Mouse (Mus musculus) embryo, embryonic 11 days (tissue): ENCODE results near the gene Rbm47.

Source experiments
- DNase-seq: peaks from one replicate; pipeline ENCODE4 v3.0.0-alpha.2; 2015

The Rbm47 gene

DNA sequence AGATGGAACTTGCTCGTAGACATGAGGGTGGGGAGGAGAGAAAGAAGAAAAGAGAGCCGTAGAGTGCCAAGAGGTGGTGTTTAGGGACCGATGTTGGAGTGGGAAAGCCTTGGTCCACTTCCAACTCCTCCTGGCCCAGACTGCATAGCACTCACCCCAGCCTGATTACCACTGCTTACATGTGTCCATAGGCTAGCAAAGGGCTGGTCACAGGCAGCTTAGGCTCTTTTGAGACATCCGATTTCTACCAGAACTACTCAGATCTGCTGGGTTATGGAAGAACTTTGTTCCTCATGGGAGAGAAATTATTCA, 48.9 kb downstream of the Rbm47 start:
- no peak for DNase-seq

DNA sequence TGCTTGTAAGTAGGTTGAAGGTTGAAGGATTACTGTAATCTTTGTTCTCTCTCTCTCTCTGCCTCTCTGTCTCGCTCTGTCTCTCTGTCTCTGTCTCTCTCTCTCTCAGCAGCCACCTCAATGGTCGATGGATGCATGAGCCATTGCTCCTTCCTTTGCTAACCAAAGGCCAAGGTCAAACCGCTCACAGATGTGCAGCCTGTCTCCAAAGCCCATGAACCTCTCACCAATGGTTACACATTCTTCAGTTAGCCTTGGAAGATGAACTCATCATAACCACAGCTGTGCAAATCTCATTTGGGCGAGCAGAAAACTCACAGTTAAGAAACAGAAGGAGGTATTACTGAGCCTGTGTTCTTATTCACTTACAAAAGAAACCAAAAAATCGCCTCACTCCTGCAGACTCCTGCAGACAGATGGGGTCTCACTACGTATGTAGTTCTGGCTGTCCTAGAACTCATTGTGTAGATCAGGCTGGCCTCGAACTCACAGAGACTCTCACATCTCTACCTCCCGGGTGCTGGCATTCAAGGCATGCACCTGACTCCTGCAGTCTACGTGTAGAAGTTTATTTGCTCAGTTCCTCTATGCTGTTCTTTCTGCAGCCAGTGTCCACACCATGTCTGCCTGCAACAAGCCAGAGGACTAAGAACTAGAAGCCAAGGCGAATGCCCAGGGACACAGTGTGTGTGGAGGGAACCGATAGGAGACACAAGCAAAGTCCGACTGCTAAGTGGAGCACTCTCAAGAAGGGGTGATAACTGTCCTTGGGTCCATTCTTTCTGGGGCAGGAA, 49.4 kb downstream of the Rbm47 start:
- DNase-seq, result no peak

DNA sequence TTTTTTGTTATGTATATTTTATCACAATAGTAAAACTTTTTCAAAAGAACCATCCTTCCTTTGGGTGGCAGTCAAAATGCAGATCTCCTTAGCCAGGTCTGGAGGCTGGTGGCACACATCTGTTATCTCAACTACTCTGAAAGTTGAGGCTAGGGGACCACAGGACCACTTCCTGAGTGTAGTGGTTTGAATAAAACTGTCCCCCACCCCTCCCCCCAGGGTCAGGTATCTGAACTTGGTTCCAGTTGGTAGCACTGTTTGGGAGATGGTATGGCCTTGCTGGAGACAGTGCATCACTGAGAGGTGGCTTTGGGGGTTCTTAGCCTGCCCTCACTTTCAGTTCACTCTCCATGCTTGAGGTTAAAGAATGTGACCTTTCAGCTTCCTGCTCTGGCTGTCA, 51.7 kb downstream of the Rbm47 start:
- no peak for DNase-seq

DNA sequence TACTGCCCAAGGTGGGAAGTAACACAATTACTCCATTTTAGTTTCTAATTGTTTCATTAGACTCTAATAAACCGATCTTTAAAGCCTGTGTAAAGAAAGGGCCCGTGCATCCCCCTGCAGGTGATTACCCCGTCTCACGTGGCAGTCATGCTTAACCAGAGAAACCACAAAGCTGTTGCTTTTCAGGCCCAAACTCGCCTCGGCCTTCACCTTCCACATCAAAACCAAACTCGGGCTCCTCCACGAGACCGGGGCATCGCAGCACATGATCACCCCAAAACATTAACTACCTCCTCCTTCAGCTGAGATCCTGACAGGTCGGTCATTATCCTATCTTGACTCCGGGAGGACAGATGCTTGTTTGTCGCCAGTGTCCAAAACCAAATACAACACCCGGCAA, 58.2 kb downstream of the Rbm47 start:
- no peak for DNase-seq

DNA sequence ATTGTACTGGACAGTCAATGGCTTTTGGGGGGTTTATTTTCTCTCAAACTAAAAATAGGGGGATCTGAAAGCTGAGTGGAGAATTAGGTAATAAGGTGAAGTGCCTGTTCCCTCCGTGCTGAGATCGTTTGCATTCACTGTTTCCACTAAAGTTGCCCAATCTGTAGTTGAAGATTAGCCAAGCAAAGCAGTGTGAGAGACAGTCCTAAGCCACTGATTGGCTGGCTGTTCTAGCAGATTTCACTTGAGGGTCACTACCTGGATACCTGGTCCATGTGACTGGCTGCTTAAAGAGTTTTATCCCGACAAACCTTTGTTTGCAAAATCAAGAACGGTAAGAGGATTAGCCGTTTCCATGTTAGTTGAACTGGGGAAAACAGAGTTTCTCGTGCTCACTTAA, 58.7 kb downstream of the Rbm47 start:
- no peak for DNase-seq

DNA sequence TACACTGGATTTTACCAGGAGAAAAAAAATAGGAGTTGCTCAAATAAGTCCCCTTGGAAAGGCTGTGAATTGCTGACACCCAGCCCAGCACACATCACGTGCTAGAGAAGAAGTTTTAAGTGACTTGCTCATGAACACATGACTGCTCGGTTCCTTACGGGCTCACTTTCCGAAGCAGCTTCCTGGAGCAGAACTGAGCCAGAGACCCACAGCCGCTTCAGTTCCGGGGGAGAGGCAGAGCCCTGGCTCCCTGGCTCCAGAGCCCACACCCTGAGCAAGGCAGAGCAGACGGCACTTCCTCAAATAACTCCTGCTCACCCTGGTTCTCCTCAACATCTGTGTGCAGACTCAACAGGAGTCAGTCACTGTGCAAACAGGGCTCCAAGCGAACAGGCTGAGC, 60.9 kb downstream of the Rbm47 start:
- no peak for DNase-seq

DNA sequence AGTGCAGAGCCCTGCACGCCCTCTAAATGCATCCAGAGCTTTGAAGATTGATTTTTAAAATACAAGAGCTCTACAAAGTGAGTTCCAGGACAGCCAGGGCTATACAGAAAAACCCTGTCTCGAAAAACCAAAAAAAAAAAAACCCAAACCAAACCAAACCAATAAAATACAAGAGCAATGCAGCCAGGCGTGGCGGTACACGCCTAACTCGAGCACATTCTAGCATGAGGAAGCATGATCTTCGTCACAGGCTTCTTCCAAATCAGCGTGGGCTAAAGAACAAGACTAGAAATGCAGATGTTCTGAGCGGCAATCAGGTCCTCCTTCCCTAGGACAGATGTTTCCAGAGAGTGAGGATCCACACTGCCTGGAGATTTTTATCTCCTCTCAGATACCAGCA, 66.5 kb downstream of the Rbm47 start:
- no peak for DNase-seq

DNA sequence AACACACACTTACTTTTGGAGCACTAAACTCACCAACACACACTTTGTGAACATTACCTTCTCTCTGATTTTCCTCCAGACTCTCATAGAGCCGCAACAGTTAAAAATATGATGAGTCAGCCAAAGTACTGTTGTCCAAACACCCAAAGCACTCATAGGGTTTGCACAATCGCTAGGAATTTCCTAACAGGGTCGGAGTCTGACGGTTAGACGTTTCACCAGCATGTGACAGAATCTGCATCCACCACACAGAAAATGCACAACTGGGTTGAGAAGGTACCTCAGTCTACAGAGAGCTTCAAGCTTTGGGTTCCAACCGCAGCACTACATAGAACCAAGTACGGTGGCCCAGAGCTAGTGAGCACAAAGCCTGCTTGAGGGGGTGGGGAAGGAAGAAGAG, 67.0 kb downstream of the Rbm47 start:
- no peak for DNase-seq

DNA sequence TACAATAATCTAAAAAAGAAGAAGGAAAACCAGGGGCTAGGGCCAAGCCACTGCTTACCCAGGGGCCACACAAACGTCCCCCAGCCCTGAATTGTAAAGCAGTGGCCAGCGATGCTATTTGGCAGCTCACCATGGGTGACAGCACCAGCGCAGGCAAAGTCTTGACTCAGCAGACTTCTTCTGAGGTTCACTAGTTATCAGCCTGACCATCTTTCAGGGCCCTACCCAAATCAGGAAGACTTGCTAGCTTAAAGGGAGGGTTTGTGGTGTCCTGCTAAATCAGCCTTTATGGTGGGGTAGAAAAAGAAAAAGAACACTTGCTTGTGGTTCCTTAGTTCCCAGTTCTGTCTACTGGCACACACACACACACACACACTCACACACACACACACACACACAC, 67.6 kb downstream of the Rbm47 start:
- no peak for DNase-seq

DNA sequence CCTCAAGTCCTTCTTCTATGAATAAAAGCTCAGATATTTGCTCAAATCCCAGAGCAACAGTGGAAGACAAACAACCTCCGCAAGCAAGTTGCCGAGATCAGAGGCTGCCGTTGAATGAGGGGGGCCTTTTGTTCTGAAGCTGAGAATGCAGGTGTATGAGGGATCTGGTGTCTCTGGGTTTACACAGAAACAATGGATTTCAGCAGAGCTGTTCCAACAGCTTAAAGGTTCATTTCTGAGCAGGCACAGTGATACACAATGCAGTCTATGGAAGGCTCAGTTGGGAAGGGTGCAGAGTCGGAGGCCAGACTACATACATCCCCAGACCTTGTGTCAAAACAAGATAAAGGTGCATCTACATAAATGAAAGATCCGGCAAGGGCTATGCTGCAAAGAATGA, 69.5 kb downstream of the Rbm47 start:
- DNase-seq, result no peak

DNA sequence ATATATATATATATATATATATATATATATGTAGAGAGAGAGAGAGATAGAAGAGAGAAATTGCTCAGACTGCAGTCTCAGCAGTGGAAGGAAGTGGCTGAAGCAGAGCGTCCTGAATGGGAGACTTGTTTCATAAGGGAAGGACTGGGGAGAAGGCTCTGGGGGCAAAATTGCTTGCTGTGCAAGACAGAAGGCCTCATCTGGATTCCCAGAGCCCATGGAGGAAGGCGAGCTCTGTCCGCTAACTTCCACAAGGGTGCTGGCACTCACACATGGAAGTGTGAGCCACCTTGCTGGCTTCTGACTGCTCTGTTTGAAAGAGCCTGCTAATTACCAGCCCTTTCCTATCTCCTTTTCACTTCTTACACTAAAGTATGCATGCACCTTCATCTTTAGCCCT, 70.1 kb downstream of the Rbm47 start:
- no peak for DNase-seq

DNA sequence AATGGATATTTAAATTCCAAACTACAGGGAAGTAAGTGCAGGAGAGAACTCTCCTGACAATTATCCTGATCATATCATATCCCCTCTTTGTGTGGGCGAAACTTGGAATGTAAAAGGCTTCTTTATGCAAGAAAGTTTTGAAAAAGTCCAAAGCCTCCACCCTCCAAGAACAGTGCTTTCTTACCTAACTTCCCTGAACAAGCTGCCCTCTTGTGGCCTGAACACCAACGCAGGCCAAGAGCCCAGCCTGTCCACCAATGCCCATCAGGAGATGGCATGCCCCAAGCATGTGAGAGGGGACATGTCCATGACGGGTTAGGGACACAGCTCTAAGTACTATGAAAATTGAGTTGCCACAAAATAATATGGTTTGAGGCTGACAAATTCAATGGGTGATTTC, 71.3 kb downstream of the Rbm47 start:
- DNase-seq, result no peak

DNA sequence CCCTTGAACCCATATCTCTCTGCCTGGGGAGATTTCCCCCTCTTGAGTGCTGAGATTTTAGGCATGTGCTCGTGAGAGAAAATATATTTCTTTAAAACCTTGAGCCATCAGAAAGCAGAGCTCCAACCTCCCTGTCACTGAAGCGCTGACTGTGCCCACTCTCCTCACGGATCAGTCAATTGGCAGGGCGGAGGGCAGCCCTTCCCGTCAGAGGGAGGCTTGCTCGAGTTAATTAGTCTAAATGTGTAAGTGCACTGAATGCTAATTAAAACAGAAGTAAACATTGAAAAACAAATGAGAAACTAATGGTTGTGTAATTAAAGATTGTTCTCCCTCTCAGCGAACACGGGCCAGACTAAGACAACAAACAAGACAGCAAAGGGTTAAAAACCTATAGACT, 72.6 kb downstream of the Rbm47 start:
- DNase-seq, result no peak

DNA sequence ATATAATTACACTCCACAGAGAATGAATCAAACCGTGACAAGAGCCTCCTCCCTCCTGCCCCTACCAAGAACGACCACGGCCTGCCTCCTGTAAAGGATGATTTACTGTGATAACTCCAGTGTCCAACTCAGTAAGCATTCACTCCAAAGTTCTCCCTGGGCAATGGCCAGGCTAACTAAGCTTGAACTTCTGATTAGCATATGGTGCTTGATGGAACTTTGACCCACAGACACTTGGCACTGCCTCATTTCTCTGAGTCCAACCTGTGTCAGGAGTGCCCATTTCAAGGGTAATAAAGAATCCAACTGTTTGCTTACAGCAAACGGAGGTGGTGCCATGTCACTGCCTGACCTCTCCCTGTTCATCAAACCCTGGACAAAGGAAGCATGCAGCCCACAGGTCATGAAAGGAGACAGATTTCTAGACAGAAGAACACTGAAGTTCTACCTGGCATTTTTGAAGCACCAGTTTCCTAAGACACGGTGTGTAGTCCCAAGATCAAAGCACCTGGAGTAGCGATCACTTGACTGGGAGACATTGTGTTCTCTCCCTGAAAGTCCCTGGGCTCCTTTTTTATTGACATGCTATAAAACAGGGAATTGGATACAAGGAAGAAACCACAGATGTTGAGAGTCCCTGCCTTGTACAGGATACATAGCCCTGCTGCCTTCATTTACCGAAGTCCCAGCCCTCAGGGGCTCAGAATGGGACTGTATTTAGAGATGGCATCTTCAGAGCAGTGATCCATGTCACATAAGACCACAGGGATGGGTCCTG, 74.6 kb downstream of the Rbm47 start:
- DNase-seq, result no peak

DNA sequence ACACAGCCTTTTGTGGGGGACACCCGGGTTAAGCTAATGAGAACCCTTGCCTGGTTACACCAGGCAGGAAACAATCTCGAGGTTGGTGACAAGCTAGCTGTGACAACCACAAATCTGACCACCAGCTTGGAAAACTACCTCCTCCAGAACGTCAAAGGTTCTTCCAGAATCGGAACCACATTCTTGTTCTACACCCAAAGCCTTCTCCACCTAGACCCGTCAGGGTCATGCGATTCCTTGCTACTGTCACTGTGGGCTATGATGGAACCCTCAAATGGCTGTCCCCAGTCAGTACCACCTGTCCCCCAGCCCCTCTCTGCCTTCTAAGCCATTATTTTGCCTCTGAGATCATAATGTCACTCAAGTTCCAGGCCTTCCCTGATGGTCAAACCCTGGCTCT, 76.8 kb downstream of the Rbm47 start:
- DNase-seq, result no peak

DNA sequence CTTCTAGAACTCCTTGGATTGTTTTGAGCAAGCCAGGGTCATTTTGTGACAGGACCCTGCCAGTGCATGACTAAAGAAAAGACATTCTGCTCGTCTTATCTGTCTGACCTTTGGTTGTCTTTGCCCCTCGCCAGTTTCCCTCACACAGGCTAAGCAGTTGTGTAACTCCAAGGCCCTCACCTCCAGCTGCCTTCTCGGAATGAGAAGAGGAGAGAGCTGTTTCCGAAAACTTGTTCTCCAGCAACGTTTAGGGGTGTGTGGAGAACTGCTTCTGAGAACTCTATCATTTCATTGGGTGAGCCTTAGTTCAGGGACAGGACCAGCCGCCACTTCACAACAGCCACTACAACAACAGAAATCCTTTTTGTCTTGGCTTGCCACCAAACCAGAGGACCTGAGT, 77.8 kb downstream of the Rbm47 start:
- DNase-seq, result no peak

DNA sequence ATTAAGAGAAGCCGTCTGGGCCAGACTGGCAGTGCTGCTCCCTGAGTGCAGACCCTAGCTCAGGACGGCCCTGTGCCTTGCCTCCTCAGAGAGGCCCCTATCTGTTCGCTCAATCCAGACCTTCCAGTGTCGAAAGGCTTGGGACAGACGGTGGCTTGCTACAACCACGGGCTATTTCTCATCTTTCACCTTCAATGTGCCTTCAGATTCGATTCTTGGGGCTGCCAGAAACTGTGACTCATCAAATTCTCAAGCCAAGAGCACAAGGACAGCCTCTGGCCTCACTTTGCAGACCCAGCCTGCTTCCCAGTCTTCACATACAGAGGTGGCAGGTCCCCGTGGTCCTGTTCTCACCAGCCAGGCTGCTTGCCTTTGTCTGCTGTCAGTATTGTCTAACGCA, 82.9 kb downstream of the Rbm47 start:
- DNase-seq, result no peak

DNA sequence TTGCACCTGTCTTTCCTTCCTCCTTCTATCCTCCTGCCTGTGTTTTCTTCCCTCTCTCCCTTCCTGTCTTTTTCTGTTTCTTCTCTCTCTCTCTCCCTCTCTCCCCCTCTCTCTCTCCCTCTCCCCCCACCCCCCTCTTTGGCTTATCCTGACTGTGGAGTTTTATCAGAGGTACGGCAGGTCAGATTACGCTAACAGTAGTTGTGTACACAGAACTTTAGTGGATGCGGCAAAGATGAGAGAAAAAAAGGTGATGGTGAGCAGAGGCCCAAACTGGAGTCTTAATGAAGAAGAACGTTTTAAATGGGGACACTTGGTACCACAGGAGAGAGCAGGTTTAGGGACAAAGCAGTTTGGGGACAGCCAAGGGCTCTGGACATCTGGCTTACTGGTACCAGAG, 83.3 kb downstream of the Rbm47 start:
- no peak for DNase-seq

DNA sequence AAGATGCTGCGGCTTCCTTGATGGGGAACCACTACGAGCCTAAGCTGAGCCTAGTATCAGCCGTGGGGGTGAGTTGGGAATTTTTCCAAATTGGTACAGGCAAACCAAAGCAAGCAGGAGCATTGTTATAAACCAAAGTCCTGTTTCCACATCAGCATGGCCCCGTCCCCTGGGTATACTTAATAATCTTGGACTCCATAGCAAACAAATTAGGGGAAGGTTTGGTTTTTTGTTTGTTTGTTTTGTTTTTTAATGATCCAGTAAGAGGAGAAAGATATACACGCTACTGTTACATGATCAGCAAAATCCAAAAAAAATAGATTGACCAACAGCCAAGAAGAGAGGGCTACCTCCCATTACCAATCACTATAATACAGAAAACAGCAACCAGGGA, 84.0 kb downstream of the Rbm47 start:
- no peak for DNase-seq

DNA sequence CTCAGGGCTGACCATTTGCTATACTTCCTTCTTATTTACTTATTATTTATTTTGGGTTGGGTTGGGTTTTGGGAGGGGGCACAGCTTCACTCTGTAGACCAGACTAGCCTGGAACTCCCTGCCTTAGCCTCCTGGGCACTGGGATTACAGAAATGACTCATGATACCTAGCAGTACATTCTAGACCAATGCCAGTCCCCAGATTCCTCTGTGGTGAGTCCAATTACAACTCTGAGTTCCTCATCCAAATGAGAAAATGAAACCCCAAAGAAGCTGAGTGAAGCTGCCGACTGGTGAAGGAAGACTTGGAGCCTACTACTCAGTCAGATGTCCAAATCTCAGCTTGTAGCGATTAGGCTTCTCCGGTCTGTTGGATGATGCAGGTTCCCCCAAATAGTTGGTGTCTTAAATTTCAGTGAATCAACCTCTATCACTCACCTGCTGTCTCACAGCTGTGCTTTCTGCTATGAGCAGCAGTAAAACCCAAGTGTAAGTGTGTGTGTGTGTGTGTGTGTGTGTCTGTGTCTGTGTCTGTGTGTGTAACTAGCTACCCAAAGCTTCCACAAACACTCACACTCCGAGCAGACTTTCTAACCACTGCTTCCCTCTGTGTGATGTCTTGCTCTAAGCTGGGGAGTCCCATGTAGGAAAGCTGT, 84.5 kb downstream of the Rbm47 start:
- no peak for DNase-seq

DNA sequence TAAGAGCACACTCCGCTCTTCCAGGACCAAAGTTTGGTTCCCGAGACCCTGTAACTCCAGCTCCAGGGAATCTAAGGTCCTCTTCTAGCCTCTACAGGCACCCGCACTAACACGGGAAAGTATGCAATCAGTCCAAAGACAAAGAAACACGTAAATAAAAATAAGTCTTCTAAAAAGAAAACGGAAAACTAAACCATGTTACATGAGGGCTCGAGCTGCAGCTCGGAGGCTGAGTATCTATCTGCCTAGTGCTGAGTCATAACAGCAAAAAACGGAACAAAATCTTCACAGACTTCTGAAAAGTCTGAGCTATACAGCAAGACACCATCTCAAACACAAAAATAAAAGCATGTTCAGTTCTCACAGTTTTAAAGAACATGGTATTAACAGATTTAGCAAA, 86.0 kb downstream of the Rbm47 start:
- no peak for DNase-seq

DNA sequence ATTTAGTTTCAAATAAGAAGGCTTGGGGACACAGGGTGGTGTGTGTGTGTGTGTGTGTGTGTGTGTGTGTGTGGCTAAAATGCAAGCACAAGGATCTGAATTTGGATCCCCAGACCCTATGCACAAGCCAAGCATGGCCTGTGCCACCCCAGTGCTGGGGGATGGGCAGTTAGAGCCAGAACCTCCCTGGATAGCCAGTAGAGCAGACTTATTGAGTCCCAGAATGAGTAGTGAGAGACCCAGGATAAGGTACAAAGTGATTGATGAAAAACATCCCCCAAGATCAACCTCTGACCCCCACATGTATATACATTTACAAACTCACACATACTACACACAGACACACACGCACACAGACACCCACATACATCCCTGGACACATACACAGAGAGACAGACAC, 86.6 kb downstream of the Rbm47 start:
- DNase-seq, result no peak

DNA sequence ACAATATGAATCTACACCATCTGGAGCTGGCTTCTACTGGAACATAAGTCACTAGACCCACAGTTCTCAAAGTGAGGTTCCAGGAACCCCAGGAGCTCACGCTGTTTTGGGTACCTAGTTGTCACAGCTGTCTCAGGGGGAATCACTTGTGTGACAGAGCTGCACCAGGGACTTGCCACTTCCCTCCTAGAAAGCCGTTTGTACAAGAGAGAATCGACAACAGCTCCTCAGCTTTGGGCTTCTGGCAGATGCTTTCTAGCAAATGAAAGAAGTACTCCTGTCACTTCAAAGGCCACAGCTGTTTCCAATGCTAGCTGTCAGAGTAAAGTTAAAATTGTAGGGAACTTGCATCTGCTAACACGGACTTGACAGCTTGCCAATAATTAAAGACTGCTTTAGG, 87.4 kb downstream of the Rbm47 start:
- DNase-seq, result no peak

DNA sequence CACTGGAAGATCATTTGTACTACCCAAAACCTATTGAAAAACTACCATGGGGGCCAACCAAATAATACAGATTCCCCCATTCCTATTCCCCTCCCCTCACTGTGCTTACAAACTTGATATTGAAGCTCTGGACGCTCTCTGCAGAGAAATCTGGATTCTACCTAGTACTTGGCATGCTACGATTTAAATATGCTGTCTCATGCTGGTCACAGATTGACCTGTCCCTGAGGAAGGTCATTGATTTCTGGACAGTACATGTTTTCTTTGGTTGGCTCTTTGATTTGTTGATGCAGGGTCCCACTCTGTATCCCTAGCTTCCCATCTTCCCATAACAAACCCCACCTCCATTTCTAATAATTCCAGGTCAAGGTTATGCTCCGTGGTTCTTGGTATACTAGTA, 88.4 kb downstream of the Rbm47 start:
- no peak for DNase-seq
